Mouse (Mus musculus) forebrain, embryonic 10.5 days (tissue): ENCODE results near the gene Adad2. TPM values are rescaled to one million over a fixed set of nuclear protein-coding genes. Genes with fewer than 3 reads are reported as not detected.

Experiments
- DNase-seq: peaks from one replicate; pipeline ENCODE4 v3.0.0-alpha.2; 2017; ENCODE audit warnings: low spot score; ENCODE audit errors: extremely low spot score
- H3K27ac ChIP-seq: fragments of 300-500 bp; sonication (generic); 2 replicates; pipeline ENCODE4 v1.5.1; 2016; ENCODE audit warnings: mild to moderate bottlenecking
- H3K27me3 ChIP-seq: fragments of 300-500 bp; sonication (generic); 2 replicates; pipeline ENCODE4 v1.6.1; 2016; ENCODE audit warnings: mild to moderate bottlenecking; ENCODE audit not compliant: poor library complexity, severe bottlenecking
- H3K36me3 ChIP-seq: fragments of 300-500 bp; sonication (generic); replicated peaks from 2 replicates; pipeline ENCODE4 v1.6.1; 2016; ENCODE audit warnings: mild to moderate bottlenecking, moderate library complexity
- H3K4me1 ChIP-seq: fragments of 300-500 bp; sonication (generic); 2 replicates; pipeline ENCODE4 v1.6.1; 2016
- H3K4me3 ChIP-seq: fragments of 300-500 bp; sonication (generic); 2 replicates; pipeline ENCODE4 v1.5.1; 2016; ENCODE audit warnings: mild to moderate bottlenecking, moderate library complexity
- H3K9me3 ChIP-seq: fragments of 300-500 bp; sonication (generic); 2 replicates; pipeline ENCODE4 v1.6.1; 2016; ENCODE audit warnings: mild to moderate bottlenecking, moderate library complexity
- WGBS: fragments of 180-500 bp; shearing (Covaris S2); methylation state at CpG from one replicate; pipeline ENCODE4 v1.1.7; 2016; 5-methylcytosine and 5-hydroxymethylcytosine counted together
- polyA plus RNA-seq: library from polyadenylated mRNA; unstranded; fragments of >200 nt; fragmentation: Nextera tagmentation; extraction: Ambion mirVana; gene quantifications from 2 replicates; pipeline ENCODE4 v1.2.1, GENCODE M21; 2016

Gene Adad2
- polyA plus RNA-seq, 1 experiment from 2014 or later = 0.16 TPM

DNA sequence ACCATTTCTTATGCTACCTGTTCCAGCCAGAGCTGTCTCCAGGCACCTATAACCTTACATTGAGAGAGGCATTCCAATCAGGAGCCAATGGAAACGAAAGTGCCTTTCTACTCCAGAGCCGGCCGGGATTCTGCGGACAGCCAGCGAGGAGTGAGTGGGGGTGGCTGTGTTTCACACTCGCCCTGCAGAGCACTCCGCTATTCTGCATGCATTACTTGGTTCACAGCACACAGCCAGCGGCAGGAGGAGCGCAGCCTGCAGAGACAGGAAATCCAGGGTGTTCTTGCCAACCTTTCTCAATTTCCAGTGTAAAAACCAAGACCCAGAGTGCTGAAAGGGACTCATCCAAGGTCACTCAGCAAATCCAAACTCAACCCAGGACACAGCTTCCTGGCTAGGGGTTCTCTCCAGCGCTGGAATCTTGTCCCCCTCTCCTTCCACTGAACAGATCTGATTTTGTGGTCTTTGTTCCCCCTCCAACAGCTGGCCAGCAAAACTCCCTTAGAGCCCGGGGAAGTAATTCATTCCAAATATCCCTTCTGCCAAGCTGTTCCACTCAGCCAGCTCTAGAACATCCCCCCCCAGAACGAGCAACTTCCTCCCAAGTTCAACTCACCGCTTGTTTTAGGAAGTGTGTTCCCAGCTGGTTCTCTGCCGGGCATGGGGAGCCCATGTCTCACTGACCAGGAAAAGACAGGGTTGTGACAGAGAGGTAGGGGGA, 22.2 kb downstream of the Adad2 start:
- H3K36me3 ChIP-seq = no peaks in the 10 kb centered on the region
- no peak overlapping the region for H3K4me3 ChIP-seq
- H3K27ac ChIP-seq = 0 out of 2 replicates have a peak overlapping the region, but pooled peaks have one; percentile 40
- H3K4me1 ChIP-seq = peaks cover 56% of the 10 kb centered on the region
- peaks cover 61% of the 10 kb centered on the region for H3K27me3 ChIP-seq
- peak; percentile 44 for DNase-seq
- no peaks in the 10 kb centered on the region for H3K9me3 ChIP-seq
- WGBS = 29% methylated on average over 14 of the region's 14 CpGs

DNA sequence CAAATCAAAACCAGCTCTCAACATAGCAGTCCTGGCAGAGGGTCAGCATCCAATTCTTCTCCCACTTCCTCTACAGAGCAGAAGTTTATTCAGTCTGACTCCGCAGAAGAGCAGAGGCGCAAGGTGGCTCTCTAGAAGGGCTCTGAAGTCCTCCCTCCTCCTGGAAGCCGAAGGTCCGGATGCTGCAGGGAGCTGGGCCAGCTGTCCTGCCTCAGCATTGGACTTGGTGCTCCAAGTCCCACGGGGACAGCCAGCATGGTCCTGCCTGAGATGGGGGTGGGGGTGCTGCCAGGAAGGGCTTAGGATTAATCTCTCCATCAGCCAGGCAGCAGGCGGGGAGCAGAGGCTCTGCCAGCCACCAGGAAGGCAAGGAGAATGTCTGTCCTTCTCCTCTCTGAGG, 22.8 kb downstream of the Adad2 start, which contains the start of gene Kcng4:
Gene Kcng4, minus strand, starts transcription at position 303 of the 400 bp plus-strand sequence.
- WGBS = 30% methylated on average over 6 of the region's 6 CpGs
- no peak for DNase-seq
- Histone ChIP-seq H3K4me1 (peaks cover 50% of the 10 kb centered on the region), H3K4me3 (no peak within 1 kb of the TSS), H3K9me3 (no peaks in the 10 kb centered on the region), H3K27me3 (peaks cover 61% of the 10 kb centered on the region), H3K36me3 (no peaks in the 10 kb centered on the region), H3K27ac (peak within 1 kb of the TSS; percentile 40)

DNA sequence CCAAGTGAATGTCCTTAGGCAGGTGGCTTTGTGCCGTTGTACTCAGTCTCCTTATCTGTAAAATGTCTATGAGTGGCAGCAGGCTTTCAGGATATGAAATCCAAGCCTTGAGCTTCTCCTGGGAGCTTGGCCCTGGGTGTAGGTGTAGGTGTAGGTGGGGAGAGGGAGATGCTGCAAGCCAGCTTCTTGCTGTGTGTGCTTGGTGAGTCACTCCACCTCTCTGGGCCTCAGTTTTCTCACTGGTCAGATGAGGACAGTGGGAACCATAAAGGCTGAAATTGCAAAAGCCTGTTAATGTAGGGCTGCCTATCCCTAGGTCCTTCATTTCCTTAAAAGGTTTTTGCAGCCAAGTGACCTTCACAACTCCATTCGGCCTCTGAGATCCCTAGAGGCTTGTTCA, 23.4 kb downstream of the Adad2 start:
- Histone ChIP-seq H3K36me3 (no peaks in the 10 kb centered on the region), H3K27me3 (peaks cover 61% of the 10 kb centered on the region), H3K4me1 (peaks cover 44% of the 10 kb centered on the region), H3K4me3 (no peak overlapping the region), H3K27ac (no peak overlapping the region), H3K9me3 (no peaks in the 10 kb centered on the region)
- 68% methylated on average over 2 of the region's 2 CpGs for WGBS
- no peak for DNase-seq

DNA sequence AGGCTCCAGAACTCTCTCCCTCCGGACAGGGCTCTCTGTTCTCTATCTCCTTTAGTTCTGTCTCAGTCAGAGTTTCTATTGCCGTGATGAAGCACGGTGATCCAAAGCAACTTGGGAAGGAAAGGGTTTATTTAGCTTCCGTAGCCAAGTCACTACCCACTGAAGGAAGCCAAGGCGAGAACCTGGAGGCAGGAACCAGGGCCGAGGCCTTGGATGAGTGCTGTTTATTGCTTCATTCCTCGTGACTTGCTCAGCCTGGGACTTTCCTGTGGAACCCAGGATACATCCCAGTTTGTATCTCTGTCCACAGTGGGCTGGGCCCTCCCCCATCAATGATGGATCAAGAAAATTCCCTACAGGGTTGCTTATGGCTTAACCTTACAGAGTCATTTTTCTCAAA, 24.2 kb downstream of the Adad2 start:
- H3K4me3 ChIP-seq = no peak overlapping the region
- H3K27ac ChIP-seq = 0 out of 2 replicates have a peak overlapping the region, but pooled peaks have one; percentile 1
- peaks cover 61% of the 10 kb centered on the region for H3K27me3 ChIP-seq
- no peak for DNase-seq
- 72% methylated on average over 7 of the region's 7 CpGs for WGBS
- peaks cover 38% of the 10 kb centered on the region for H3K4me1 ChIP-seq
- no peaks in the 10 kb centered on the region for H3K9me3 ChIP-seq
- no peaks in the 10 kb centered on the region for H3K36me3 ChIP-seq

DNA sequence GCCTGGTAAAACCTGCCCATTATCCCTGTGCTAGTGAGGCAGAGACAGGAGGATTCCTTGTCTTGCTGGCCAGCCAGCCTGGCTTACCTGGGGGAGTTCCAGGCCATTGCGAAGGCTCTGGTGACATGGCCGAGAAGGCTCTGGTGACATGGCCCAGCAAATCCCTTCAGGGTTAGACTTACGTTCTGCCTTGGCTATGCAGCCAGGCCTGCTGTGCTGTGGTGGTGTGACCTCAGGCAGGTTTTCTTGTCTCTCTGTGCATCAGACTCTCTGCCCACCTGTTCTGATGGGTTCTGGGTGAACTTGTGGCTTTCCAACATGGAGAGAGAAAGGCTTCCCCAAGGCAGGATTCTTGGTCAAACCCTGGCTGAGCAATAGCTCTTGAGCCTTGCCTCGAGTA, 24.8 kb downstream of the Adad2 start:
- H3K4me1 ChIP-seq = peaks cover 38% of the 10 kb centered on the region
- peaks cover 55% of the 10 kb centered on the region for H3K27me3 ChIP-seq
- no peaks in the 10 kb centered on the region for H3K9me3 ChIP-seq
- WGBS = 93% methylated on average over 4 of the region's 4 CpGs
- H3K27ac ChIP-seq = no peak overlapping the region
- H3K36me3 ChIP-seq = no peaks in the 10 kb centered on the region
- no peak for DNase-seq
- no peak overlapping the region for H3K4me3 ChIP-seq

DNA sequence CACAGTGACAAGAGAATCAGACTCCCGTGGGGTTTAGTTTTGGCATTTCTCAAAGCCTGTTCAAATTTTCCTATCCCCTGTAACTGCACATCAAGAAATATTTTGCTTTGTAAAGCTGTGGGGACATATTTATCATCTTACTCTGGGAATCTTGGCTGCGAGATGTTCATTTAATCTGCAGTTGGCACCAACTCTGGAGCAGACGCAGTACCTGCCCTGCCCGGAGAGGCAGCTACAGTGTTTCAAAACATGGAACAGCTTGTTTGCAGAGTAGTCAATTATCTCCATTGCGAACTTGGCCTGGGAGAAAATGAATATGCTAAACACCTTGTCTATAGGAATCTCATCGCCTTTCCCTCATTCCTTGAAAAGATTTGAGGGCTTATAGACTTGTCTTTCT, 25.7 kb downstream of the Adad2 start:
- H3K4me3 ChIP-seq = no peak overlapping the region
- H3K36me3 ChIP-seq = no peaks in the 10 kb centered on the region
- H3K9me3 ChIP-seq = no peaks in the 10 kb centered on the region
- no peak for DNase-seq
- 91% methylated on average over 6 of the region's 6 CpGs for WGBS
- H3K27ac ChIP-seq = no peak overlapping the region
- H3K27me3 ChIP-seq = peaks cover 46% of the 10 kb centered on the region
- peaks cover 32% of the 10 kb centered on the region for H3K4me1 ChIP-seq

DNA sequence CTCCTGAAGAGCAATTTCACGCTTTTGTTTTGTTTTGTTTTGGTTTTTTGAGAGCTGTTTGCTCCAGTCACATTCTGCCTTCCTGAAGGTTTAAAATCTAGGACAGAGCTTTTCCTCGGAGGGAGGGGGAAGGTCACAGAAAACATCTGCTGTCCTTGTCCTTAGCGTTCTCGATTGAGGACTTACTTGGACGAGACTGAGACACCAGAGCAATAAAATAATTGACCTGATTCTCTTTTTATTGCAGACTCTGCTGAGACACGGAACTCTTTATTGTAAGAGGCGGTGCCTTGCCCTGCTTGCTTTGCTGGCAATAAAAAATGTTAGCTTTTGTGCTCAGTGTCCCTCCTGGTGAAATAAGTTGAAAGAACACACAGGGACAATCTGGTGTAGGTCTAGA, 27.3 kb downstream of the Adad2 start:
- 81% methylated on average over 7 of the region's 7 CpGs for WGBS
- Histone ChIP-seq H3K36me3 (no peaks in the 10 kb centered on the region), H3K4me3 (no peak overlapping the region), H3K9me3 (no peaks in the 10 kb centered on the region), H3K27me3 (peaks cover 31% of the 10 kb centered on the region), H3K4me1 (peaks cover 21% of the 10 kb centered on the region), H3K27ac (no peak overlapping the region)
- DNase-seq = no peak

DNA sequence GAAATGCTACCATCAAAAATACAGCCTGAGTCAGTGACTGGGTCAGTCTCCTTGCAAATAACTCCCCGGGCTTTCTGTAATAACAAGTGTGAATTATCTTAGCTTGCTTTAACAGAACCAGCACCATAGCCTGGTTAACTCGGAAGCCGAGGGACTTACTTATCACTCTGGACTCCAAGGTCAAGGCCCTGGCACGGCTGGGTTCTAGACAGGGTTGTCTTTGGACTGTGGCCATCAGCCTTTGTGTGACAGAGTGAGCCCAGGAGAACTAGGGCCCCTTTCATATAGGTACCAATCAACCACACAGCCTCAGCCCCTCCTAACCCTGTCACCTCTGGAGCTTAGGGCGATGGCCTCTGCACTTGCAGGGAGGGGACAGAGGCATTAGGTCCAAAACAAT, 28.5 kb downstream of the Adad2 start:
- H3K27me3 ChIP-seq = peaks cover 19% of the 10 kb centered on the region
- no peaks in the 10 kb centered on the region for H3K36me3 ChIP-seq
- H3K9me3 ChIP-seq = no peaks in the 10 kb centered on the region
- DNase-seq = no peak
- H3K27ac ChIP-seq = no peak overlapping the region
- H3K4me3 ChIP-seq = no peak overlapping the region
- WGBS = 87% methylated on average over 5 of the region's 5 CpGs
- H3K4me1 ChIP-seq = peaks cover 8% of the 10 kb centered on the region

DNA sequence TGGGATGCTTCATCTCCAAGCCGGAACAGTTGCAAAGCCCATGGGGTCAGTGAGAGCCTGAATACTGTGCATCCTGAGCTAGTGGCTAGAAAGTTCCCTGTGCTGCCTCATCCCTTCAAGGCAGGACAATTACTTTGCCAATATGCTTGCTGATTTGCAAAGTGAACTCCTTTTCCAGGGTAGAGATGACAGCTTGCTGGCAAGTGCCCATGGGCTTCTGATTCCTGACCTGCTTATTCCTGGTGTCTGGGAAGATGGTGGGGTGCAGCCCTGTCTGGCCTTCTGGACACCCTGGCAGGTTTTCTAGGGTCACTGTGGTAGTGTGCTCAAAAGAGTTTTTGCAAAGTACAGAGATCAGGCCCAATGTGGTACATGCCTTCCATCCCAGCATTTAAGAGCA, 30.4 kb downstream of the Adad2 start:
- no peak overlapping the region for H3K27ac ChIP-seq
- no peaks in the 10 kb centered on the region for H3K27me3 ChIP-seq
- DNase-seq = no peak
- peaks cover 9% of the 10 kb centered on the region; the same call in 1 of the 2 replicates for H3K9me3 ChIP-seq
- H3K4me1 ChIP-seq = no peaks in the 10 kb centered on the region; the same call in 1 of the 2 replicates
- no peak overlapping the region for H3K4me3 ChIP-seq
- no peaks in the 10 kb centered on the region for H3K36me3 ChIP-seq
- 97% methylated on average over 1 of the region's 1 CpGs for WGBS

DNA sequence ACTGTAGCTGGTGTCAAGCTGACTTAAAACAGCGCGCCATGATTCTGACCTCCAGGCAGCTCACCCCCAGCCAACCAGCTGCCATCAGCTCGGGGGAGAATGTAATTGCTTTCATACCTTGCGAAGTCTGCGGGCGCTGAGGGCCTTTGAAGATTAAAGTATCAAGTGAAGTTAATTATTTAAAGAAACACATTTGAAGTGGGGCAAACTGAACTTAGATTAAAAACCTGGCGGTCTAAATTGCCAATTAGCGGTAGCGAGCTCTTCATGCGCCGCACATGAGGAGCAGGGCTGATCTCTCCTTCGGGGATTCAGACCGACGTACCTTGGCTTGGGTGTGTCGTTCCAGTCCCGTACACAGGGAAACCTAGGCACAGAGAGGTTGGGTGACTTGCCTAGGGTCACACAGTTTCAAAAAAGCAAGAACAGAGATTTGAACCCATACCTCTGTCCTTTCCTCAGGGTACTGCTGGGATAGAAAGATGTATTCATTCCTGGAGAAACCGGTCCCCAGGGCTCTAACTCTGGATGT, 31.9 kb downstream of the Adad2 start:
- WGBS = 87% methylated on average over 17 of the region's 17 CpGs

DNA sequence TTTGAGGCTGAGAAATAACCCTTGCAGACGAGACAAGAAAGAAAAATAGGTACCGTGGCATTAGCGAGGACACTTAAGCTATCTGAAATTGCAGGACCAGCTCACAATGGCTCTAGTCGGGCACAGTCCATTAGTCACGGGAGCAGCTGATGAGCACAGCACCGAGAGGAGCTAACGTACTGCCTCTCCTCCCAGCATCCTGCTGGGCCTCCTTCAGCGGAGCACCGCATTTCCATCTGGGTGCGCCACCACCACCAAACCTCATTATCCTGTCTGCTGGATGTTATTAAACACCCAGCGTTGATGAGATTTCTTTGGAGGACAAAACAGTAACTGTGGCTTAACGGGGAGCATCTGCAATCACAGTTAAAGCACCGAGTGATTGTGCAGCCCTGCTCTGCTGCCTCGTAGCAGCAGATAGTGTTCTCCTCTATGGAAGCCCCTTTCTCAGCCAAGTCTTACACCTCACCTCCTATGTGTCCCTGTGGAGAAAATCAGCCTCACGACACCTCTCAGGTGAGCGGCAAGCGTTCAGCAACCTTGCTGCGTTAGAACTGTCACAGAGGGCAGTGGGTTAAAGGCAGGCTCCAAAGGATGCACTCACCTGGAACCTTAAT, 32.5 kb downstream of the Adad2 start:
- Histone ChIP-seq H3K4me1 (no peaks in the 10 kb centered on the region; the same call in 1 of the 2 replicates), H3K27ac (no peak overlapping the region), H3K9me3 (peaks cover 9% of the 10 kb centered on the region; the same call in 1 of the 2 replicates), H3K27me3 (no peaks in the 10 kb centered on the region), H3K4me3 (no peak overlapping the region), H3K36me3 (no peaks in the 10 kb centered on the region)
- 73% methylated on average over 18 of the region's 18 CpGs for WGBS
- no peak for DNase-seq

More for the DNA sequence above, 31.9 kb downstream of the Adad2 start:
- no peak for DNase-seq
- no peaks in the 10 kb centered on the region for H3K36me3 ChIP-seq
- H3K27me3 ChIP-seq = no peaks in the 10 kb centered on the region
- peaks cover 9% of the 10 kb centered on the region; the same call in 1 of the 2 replicates for H3K9me3 ChIP-seq
- H3K4me3 ChIP-seq = no peak overlapping the region
- no peaks in the 10 kb centered on the region; the same call in 1 of the 2 replicates for H3K4me1 ChIP-seq
- H3K27ac ChIP-seq = no peak overlapping the region

DNA sequence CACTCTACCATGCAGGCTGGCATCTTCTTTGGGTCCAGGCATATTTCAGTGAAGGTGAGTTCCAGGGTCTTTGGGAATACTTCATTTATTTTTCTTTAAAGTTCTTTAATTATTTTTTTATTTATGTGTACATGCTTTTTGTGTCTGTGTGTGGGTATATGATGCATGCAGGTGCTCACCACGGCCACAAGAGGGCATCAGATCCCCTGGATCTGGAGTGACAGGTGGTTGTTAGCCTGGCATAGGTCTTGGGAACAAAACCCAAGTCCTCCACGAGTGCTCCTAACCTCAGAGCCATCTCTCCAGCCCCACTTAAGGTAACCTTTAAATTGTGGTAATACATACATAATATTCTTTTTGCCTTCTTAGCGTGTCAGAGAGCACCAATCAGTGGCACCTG, 33.6 kb downstream of the Adad2 start:
- WGBS = 77% methylated on average over 3 of the region's 3 CpGs
- DNase-seq = no peak
- Histone ChIP-seq H3K27ac (no peak overlapping the region), H3K9me3 (peaks cover 9% of the 10 kb centered on the region; the same call in 1 of the 2 replicates), H3K4me1 (no peaks in the 10 kb centered on the region; the same call in 1 of the 2 replicates), H3K36me3 (no peaks in the 10 kb centered on the region), H3K4me3 (no peak overlapping the region), H3K27me3 (no peaks in the 10 kb centered on the region)

DNA sequence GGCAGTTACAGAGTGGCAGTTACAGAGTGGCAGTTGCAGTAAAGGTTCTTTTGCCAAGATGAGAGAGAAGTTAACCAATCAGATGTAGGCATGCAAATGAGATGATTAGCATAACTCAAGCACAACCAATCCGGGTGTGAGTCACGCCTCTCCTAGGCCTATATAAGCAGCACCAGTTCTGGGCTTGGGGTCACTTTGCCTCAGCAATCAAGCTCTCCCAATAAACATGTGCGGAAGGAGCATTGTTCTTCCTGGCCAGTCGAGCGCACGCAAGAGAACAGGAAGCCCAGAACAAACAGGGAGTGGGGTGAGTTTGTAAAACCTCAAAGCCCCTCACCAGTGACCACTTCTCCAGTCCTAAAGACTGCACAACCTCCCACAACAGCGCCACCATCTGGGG, 34.3 kb downstream of the Adad2 start:
- peaks cover 9% of the 10 kb centered on the region; the same call in 1 of the 2 replicates for H3K9me3 ChIP-seq
- WGBS = 88% methylated on average over 7 of the region's 7 CpGs
- no peaks in the 10 kb centered on the region for H3K27me3 ChIP-seq
- no peaks in the 10 kb centered on the region for H3K36me3 ChIP-seq
- H3K27ac ChIP-seq = no peak overlapping the region
- H3K4me3 ChIP-seq = no peak overlapping the region
- no peaks in the 10 kb centered on the region; the same call in 1 of the 2 replicates for H3K4me1 ChIP-seq
- no peak for DNase-seq
